Mouse (Mus musculus): ENCODE data around the gene Rnf11.

The Rnf11 gene

GRCm38 (mm10) chr4:109407701-109408485 lies 76.6 kb downstream of the Rnf11 start:
- no peak for DNase-seq

DNA sequence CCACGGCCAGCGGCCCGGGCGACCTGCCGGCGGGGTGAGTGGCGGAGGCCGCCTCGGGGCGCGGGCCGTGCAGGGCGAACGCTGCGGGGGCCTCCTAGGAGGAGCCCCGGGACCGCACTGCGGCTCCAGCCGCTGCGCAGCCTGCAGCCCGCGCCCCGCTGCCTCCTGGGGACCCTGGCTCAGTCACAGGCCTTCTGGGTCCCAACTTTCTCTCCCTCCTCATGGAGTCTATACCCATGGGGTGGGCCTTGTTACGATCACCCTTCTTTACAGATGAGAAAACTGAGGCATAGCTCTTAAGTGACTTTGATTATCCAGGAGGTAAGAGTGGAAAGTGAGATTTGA lies 77.4 kb downstream of the Rnf11 start:
- no peak for DNase-seq

DNA sequence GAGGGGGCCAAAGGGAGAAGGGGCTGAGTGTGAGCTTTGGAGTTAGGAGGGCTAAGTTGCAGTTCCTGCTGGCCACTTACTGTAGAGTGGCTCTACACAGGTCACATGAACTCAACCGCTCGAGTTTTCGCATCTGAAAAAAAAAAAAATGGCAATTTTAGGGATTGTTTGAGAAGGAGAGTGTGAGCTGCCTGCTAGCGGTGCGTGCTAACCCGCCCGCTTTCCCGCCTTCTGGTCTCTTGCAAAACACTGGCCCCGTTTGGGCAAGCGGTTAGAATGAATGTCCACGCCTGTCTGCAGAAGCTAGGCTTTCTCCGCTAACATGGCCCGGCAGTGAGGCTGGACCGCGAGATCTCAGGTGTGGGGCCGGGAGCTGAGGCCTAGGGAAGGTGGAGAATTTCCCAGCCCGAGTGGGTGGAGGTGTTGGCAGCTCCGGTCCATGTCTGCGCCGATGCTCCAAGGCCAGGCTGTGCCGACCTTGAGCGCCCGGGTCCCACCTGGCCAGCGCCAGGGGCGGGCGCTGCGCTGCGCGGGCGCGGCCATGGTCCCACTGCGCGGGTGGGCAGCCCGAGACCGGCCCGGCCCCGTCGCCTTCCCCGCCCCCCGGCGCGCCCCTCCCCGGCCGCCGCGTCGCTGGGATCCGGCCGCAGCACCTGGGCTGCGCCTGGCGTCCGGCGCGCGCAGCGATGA lies 77.9 kb downstream of the Rnf11 start, which contains the start of gene Ttc39a:
Gene Ttc39a (plus strand): TSS at position 138 of the 690 bp plus-strand sequence.
- DNase-seq, result peak; percentile 52

DNA sequence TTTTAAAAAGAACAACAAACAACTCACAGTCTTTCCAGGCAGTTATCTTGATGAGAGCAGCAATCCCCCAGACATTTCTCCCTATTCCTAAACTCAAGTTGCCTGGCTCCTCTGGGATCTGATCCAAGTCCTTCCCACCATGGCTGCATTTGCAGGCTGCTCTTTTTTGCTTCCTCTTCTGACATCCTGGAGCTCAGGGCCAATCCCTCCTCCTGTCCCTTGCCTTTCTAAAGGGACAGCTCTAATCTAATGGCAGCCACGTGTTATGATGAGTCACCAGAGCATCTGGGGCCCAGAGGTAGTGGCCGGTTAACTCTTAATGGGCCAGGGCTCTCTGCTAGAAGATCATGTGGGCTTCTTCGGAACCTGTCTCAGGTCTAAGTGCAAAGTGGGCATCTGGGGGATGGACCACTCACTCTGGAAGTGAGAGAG lies 78.5 kb downstream of the Rnf11 start:
- DNase-seq, result peak; percentile 80

GRCm38 (mm10) chr4:109405415-109405814 lies 79.1 kb downstream of the Rnf11 start:
- DNase-seq, result no peak

DNA sequence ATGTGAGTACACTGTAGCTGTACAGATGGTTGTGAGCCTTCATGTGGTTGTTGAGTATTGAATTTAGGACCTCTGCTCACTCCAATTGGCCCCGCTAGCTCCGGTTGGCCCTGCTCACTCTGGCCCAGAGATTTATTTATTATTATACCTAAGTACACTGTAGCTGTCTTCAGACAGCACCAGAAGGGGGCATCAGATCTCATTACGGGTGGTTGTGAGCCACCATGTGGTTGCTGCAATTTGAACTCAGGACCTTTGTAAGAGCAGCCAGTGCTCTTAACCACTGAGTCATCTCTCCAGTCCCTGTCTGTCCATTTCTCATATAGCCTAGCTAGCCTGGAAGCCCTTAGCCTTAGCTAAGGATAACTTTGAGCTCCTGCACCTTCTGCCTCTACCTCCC lies 79.6 kb downstream of the Rnf11 start:
- DNase-seq, result peak; percentile 9

GRCm38 (mm10) chr4:109401176-109401689 lies 83.3 kb downstream of the Rnf11 start:
- no peak for DNase-seq
